ENCODE assay signal across 22 mouse cellular contexts in genomic region chr8:123454559-123454958, GRCm38 (mm10). TPM values are rescaled to one million over a fixed set of nuclear protein-coding genes. Genes with fewer than 3 reads are reported as not detected.
A peak's percentile ranks its signal among the peaks of the same experiment; 100 is the strongest.
DNase-seq lines count a peak whose midpoint lies in the region; ATAC-seq and TF ChIP-seq lines count a peak whose summit lies in the region.
"Had no signal": no experiment of that assay in that cellular context is flagged by ENCODE, and none has a peak within 500 bp of the region (broad histone marks: within the 10 kb centered on the region; RNA-seq: fewer than 3 reads in every experiment).

No protein-coding gene starts in this region.

- ATAC-seq in common myeloid progenitor, adult 5-6 weeks (replicated peaks; ENCODE audit: low read depth, poor library complexity, severe bottlenecking): peak; percentile 53
- peak; percentile 63 for ATAC-seq in megakaryocyte progenitor cell, adult 5-6 weeks (replicated peaks; ENCODE audit: poor library complexity)
- ATAC-seq: forebrain, embryonic 13.5 days; forebrain, postnatal 0 days; hindbrain, postnatal 0 days; intestine, embryonic 15.5 days had no signal

- H3K4me3 ChIP-seq in ES-E14 (ENCODE audit: insufficient read depth in 1 of 2, low read depth in 1 of 2, low read length in 2 of 2, poor library complexity in 1 of 2, severe bottlenecking in 1 of 2): peak overlapping the region; percentile 79 to 80
- H3K4me3 ChIP-seq: embryonic facial prominence, embryonic 10.5 days; forebrain, embryonic 13.5 days; gastrocnemius, adult 2 months; hindbrain, embryonic 13.5 days; intestine, embryonic 15.5 days had no signal

- H3K4me1 ChIP-seq in ES-E14 (ENCODE audit: control insufficient read depth in 2 of 2, insufficient read depth in 2 of 2, low read length in 2 of 2, poor library complexity in 1 of 2): peaks cover 0 to 3% of the 10 kb centered on the region in 2 experiments; a peak in 2 of 4 replicates
- H3K4me1 ChIP-seq: forebrain, embryonic 13.5 days; hindbrain, embryonic 13.5 days; intestine, embryonic 15.5 days had no signal

- H3K9me3 ChIP-seq in ES-E14 (ENCODE audit: control insufficient read depth, insufficient read depth, low read depth, low read length): no peaks in the 10 kb centered on the region
- H3K9me3 ChIP-seq: embryonic facial prominence, embryonic 10.5 days; forebrain, embryonic 13.5 days; hindbrain, embryonic 13.5 days; intestine, embryonic 15.5 days had no signal

- peaks cover 48% of the 10 kb centered on the region for H3K36me3 ChIP-seq in ES-E14 (ENCODE audit: control insufficient read depth, insufficient read depth, low read length, poor library complexity, severe bottlenecking)

- peak overlapping the region; percentile 81 for H3K9ac ChIP-seq in ES-E14 (ENCODE audit: insufficient read depth, low read depth, low read length, poor library complexity, severe bottlenecking)
- H3K9ac ChIP-seq: forebrain, embryonic 13.5 days; forebrain, postnatal 0 days; hindbrain, embryonic 13.5 days; intestine, embryonic 15.5 days had no signal

- DNase-seq in 416B (ENCODE audit: low read depth) (peak; percentile 96), ES-E14 (ENCODE audit: low read depth, low spot score) (no peak)
- DNase-seq in cerebellum, adult 9-10 months: no peak
- DNase-seq in thymus, postnatal 4 days: no peak
- no peak for DNase-seq in kidney, postnatal 14 days
- DNase-seq: adrenal gland, postnatal 10 days; cerebellum, adult 11 months; cerebellum, adult 8-10 months; cerebellum, postnatal 36 days; forebrain, postnatal 0 days; gastrocnemius, adult 2 months; gastrocnemius, postnatal 25 days; heart, adult 11 months; heart, postnatal 10 days had no signal

- in situ Hi-C loops in ES-E14 (cut with MboI; ENCODE audit: low sequenced_read_pairs in 2 of 2, unreplicated experiment in 2 of 2): no loop called here

- peak overlapping the region; percentile 64; the same call in 1 of the 2 replicates for H3K27ac ChIP-seq in ES-E14 (ENCODE audit: insufficient read depth, low read depth, low read length, poor library complexity, severe bottlenecking)
- H3K27ac ChIP-seq: embryonic facial prominence, embryonic 10.5 days; forebrain, embryonic 13.5 days; gastrocnemius, adult 2 months; hindbrain, embryonic 13.5 days; hindbrain, postnatal 0 days; intestine, embryonic 15.5 days had no signal

TF ChIP-seq in ES-E14, 5 proteins besides CTCF, POLR2A, EP300 and RAD21:
- TF ChIP-seq ZC3H11A (IDR thresholded peaks at IDR 0.05; ENCODE audit: borderline replicate concordance, low read depth, low read length): no peak
- no peak for TF ChIP-seq MAFK (IDR thresholded peaks at IDR 0.05; ENCODE audit: insufficient read depth, low read depth, low read length)
- TF ChIP-seq HCFC1 (IDR thresholded peaks at IDR 0.05; ENCODE audit: borderline replicate concordance, insufficient read depth, low read length): no peak
- no peak for TF ChIP-seq CHD2 (IDR thresholded peaks at IDR 0.05; ENCODE audit: low read depth, low read length)
- no peak for TF ChIP-seq ZNF384 (IDR thresholded peaks at IDR 0.05; ENCODE audit: low read depth, low read length)
TF ChIP-seq in ES-E14: peak in this region for 0.

RNA-seq across cellular contexts. Expression of gene Afg3l1, which starts 23.1 kb away (rescaled TPM):
- total RNA-seq in ES-E14 (2012; rRNA removed): 80.0 and 96.7 TPM in 2 replicates
- total RNA-seq in common myeloid progenitor, adult 5-6 weeks (2017): 20.2 and 22.6 TPM in 2 replicates
- 12.1 and 16.1 TPM in 2 replicates for total RNA-seq in megakaryocyte progenitor cell, adult 5-6 weeks (2015)
- total RNA-seq in megakaryocyte progenitor cell, adult 5-6 weeks (2017): 20.9 and 21.9 TPM in 2 replicates

RNA-seq across cellular contexts. Expression of gene Def8, which starts 31.2 kb away (rescaled TPM):
- total RNA-seq in ES-E14 (2012; rRNA removed): 34.3 and 42.5 TPM in 2 replicates
- total RNA-seq in common myeloid progenitor, adult 5-6 weeks (2017): 41.3 and 43.9 TPM in 2 replicates
- 30.0 and 33.6 TPM in 2 replicates for total RNA-seq in megakaryocyte progenitor cell, adult 5-6 weeks (2015)
- 47.5 and 63.1 TPM in 2 replicates for total RNA-seq in megakaryocyte progenitor cell, adult 5-6 weeks (2017)

RNA-seq across cellular contexts. Expression of gene Tubb3, which starts 43.3 kb away (rescaled TPM):
- 69.1 and 117 TPM in 2 replicates for total RNA-seq in ES-E14 (2012; rRNA removed)
- total RNA-seq in common myeloid progenitor, adult 5-6 weeks (2017): 0.87 TPM in 1 of 2 replicates, not detected in the other
- total RNA-seq in megakaryocyte progenitor cell, adult 5-6 weeks (2015): 0.15 TPM in 1 of 2 replicates, not detected in the other
- 0.17 TPM in 1 of 2 replicates, not detected in the other for total RNA-seq in megakaryocyte progenitor cell, adult 5-6 weeks (2017)
- total RNA-seq: gastrocnemius, adult 2 months; gastrocnemius, postnatal 25 days had no signal

RNA-seq across cellular contexts. Expression of gene Mc1r, which starts 47.7 kb away (rescaled TPM):
- 0.27 and 0.42 TPM in 2 replicates for total RNA-seq in ES-E14 (2012; rRNA removed)
- not detected in 2 replicates for total RNA-seq in common myeloid progenitor, adult 5-6 weeks (2017)
- not detected in 2 replicates for total RNA-seq in megakaryocyte progenitor cell, adult 5-6 weeks (2015)
- 0.12 and 0.14 TPM in 2 replicates for total RNA-seq in megakaryocyte progenitor cell, adult 5-6 weeks (2017)
- total RNA-seq: adrenal gland, postnatal 10 days; gastrocnemius, adult 2 months; gastrocnemius, postnatal 25 days; heart, postnatal 10 days; hematopoietic stem cell, adult 5-6 weeks; hindbrain, postnatal 0 days had no signal

Comparison
In these comparisons a context has a peak if more than half of its experiments do, and no peak if none do; other contexts are left out.
1. RNA of gene Tubb3, which starts 43.3 kb away (total RNA-seq): 69.1 to 117 TPM in ES-E14; 0.87 TPM in common myeloid progenitor, adult 5-6 weeks and 0.15 to 0.17 TPM in megakaryocyte progenitor cell, adult 5-6 weeks; every median in the first group is over 10 times any median in the second.